Mouse (Mus musculus): ENCODE results near the gene Mpzl3.

The Mpzl3 gene

DNA sequence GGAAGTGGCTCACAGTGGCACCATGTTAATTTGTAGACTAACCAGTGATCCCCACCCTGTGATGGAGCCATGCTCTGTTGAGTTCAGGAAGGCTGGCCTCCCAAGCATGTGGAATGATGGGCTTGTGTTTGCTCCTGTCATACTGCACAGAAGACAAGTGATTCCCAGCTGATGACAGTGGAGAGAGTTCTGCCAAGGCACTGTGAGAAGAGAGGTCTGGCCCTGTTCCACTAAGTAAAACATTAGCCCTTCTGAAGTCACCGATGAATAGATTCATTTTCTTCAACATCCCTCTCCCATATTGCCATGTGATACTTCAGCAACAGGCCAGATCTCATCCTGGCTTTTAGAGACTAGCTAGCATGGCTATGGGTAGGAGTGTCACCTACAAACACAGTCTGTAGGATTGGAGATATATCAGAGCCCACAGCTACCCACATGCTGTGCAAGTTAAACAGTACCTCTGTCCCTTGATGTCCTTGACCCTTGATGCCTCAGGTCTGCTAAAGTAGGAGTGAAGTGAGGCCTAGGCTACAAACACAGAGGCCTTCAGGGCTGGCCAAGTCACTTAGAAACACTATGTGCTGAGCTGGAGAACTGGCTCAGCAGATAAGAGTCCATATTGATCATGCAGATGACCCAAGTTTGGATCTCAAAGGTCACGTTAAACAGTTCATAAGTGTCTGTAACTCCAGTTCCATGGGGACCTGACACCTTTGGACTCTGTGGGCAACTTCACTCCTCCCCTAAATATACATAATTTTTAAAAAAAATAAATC lies 50.8 kb downstream of the Mpzl3 start:
- no peak for DNase-seq

DNA sequence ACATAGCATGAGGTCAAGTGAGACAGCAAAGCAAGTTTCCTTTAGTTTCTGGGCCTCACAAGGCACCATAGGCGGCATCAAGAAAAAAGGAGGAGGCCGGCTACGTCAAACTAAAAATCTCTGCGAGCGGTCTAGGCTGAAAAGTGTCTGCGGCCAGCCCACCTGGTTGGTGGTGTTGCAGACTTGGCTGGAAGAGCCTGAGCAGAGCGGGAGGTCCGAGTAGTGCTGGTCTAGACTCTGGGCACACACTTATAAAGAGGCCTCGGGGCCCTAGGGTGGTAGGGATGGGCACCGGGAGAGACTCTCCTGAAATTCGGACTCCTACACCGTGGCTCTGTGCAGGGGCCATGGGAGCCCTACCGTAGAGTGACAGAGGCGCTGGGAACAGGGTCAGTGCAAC lies 60.7 kb downstream of the Mpzl3 start:
- DNase-seq, result peak; percentile 59

DNA sequence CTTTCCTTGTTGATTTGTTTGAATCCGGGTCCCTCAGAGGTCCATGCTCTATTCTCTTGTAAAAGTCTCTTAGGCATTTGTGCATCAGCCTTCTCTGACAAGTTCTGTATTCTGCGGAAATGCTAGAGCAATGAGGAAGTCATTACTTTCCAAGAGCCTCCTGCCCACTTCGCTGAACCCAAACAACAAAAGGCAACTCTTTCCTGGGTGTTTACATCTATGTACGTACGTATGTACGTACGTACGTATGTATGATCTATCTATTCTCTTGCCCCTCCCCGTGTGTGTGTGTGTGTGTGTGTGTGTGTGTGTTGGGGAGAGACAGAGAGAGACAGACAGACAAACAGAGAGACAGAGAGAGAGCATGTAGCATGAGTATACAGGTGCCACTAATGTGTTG lies 61.8 kb downstream of the Mpzl3 start:
- no peak for DNase-seq

DNA sequence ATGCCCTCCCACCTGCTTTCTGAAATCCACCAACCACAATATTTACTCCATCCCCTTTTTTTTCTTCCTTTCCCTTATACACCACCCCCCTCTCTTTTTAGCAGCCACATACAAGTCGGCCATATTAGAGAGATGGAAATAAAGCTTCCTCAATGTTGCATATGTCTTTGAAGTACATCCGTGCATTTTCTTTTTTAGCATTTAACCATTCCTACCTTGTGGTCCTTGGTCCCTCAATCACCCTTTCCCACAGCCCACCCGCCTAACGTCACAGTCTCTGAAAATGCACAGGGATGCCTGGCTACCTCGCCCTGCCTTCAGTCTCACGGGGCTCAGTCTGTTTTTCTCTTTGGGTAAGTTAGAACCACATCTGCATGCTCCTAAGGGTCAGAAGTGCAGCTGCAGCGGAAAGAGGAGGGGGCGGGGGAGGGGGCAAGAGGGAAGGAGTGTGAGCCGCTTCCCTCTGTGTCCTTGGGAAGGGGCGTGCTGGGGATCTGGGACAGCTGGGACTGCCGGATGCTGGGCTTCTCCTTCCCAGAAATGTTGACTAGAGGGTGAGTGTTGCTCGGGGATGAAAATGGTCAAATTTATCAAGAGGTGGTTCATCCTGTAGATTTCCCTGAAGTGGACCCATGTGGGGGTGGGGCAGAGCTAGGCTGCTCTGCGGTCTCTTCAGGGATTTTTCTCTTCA lies 62.9 kb downstream of the Mpzl3 start, which contains the start of gene Scn2b:
Gene Scn2b (plus strand): TSS at position 42 of the 691 bp plus-strand sequence.
- no peak for DNase-seq

DNA sequence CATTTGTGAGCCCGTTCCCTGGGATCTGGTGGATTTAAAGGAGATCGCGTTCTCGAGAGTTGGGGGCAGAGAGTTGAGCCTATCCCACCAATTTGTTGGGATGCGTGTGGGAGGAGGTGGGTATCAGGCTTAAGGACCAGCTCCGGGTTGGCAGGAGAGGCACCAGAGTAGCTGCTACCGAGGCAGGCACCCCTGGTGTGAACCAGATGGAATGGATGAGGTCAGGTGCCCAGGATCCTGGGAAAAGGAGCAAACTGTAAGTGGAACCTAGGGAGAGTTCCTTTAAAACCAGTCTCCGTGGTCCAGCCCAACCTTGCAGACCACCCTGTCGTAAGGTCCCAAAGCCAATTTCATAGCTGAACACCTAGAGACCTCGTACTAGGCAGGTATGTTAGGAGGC lies 63.6 kb downstream of the Mpzl3 start:
- no peak for DNase-seq

DNA sequence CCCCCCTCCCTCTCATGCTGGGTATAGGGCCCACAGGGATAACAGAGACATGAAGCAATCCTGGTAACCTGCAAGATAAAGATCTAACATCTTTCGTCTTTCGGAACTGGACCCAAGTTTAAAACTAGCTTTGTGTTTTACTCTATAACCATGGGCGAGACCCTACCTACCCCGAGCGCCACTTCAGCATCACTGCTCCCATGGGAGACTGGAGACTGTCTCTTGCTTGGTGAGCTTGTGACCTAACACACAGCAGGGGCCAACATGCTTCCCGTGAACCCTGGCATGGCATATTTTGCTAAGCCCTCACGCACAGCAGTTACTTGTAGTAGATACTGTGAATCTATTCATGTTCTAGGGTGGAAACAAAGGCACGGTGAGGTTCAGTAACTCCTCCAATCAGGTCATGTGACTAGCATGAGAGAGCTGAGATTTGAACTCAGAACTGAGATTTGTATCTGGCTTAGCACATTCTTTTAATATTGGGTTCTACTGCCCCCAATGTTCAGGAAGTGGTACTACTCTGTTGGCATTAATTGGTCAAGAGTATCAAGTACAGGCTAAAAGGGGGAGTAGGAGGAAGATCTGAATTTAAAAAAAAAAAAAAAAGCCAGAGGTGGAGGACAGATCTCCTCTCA lies 64.4 kb downstream of the Mpzl3 start:
- DNase-seq, result no peak

DNA sequence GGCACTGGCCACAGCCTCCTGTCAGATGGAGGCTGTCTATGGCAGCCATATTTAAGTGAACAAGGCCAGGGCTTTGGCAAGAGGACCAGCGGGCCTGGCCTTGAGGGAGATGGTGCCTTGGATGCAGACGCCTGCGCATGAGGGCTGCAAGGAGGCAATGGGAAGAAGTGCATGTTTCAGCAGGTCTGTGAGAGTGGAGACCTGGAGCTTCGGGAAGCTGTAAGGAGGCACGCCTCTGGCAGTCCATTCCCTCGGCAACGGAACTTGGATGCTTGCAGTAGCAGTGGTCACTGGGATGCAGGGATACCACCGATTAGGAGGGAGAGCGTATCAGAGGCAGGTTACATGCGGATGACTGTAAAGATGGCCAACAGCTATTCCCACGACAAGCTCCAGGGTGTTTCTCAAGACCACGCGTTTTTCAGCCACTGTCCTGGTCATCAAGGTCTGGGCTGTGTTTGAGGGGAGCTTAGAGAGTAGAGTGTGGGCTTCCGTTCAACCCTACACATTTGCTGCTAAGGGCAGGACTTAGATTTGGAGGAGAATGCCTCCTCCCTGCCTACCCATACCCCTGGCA lies 65.1 kb downstream of the Mpzl3 start:
- DNase-seq, result no peak

DNA sequence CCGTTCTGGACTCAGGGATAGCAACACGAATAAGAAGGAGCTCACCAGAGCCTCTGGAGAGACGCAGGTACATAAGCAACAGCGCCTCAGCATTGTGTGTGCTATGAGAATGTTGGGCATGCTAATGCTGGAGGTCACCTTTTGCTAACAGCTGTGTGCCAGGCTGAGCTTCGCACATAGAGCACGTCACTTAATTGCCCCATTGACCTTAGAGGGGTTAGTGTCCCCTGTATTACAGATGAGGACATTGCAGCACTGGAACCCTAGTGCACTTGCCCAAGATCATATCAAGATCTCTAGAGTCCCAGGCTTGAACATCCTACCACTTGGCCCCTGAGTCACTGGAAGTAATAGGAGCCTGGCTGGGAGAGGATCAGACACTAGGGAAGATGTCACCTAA lies 65.6 kb downstream of the Mpzl3 start:
- no peak for DNase-seq

DNA sequence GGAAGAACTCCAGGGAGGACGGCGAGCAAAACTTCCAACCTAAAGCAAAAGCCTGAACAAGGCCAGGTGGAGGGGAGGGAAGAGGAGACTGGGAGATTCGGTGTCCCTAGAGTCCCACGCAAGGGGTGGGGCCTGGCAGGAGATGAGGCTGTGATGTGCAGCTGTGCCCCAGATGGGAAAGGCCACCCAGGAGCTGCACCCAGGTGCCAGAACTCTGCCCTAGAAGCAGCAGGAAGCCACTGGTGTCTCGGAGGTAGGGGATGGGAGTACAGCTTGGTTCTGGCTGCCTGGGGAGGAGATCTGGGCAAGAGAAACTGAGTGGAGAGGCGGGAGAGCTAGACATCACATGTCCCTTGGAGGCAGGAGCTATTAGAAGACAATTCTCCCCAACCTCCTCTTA lies 66.0 kb downstream of the Mpzl3 start:
- DNase-seq, result no peak

DNA sequence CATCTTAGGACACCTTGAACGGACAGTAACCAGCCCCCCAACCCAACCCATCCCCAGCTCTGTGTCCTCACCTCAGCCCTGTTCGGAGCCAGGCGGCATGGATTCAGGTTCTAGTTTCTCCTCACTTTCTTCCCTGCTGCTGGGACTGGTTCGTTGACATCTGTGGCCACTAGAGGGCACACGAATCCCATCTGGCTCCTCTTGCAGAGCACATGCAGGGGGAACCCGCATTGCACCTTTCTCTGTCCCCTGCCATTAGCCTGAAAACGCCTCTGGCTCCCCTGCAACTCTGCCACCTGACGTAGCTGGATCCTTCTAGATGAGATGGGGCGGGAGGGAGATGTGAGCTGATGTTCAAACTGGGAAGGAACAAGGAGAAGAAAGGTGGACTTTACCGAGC lies 66.8 kb downstream of the Mpzl3 start:
- DNase-seq, result peak; percentile 78

DNA sequence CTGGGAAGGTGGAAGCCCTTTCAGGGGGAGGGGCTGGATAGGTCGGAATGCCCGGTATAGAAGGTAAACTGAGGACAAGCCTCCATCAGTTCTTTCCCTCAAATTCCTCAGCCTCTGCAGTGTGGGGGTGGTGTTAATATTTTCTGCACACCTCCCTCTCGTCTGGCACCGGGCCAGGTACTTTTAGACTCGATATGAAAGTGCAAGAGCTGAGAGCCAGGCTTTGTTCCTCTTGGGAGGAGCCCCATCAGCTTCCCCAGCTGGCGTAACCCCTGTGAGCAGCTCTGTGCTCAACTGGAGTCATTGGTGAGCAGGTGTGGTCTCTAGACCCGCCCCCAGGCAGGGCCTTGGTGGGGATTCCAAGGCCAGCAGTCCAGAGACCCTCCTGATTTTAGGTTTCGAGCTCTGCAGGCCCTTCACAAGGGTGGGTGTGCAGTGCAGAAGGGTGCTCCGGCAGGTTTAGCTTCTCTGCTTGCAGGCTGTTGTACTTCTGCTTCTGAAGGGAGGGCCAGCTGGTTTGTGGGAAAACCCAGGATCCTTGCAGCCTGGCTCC lies 67.3 kb downstream of the Mpzl3 start:
- peak; percentile 79 for DNase-seq

DNA sequence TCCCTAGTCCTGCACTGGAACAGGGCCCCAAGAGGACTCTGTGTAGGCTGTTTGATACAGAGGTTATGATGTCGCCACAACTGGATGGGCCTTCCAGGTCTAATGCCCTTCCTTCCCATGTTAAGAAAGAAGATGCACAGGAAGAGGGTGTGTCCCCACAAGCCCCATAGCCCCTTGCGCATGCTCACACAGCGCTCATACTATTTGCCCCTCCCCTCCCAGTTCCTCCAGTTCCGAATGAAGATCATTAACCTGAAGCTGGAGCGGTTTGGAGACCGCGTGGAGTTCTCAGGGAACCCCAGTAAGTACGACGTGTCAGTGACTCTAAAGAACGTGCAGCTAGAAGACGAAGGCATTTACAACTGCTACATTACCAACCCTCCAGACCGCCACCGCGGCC lies 70.2 kb downstream of the Mpzl3 start:
- DNase-seq, result no peak

DNA sequence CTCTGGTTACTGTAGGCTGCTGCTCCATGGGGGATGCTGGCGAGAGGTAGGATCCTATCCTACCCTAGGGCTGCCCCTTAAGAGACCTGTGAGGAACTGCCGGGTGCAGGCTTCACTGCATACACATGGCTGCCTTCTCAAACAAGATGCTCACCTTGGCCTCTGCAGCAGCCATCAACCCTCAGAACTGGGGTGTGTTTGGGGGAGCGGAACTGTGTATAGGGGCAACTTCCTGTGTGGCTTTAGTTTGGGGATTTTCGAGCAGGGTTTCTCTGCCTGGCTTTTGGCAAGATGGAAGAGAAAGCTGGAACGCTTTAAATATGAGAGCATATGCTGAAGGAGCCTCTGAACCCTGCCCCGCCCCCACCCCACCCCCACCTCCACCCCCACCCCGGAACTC lies 72.0 kb downstream of the Mpzl3 start:
- DNase-seq, result no peak
